In the genomic region with DNA sequence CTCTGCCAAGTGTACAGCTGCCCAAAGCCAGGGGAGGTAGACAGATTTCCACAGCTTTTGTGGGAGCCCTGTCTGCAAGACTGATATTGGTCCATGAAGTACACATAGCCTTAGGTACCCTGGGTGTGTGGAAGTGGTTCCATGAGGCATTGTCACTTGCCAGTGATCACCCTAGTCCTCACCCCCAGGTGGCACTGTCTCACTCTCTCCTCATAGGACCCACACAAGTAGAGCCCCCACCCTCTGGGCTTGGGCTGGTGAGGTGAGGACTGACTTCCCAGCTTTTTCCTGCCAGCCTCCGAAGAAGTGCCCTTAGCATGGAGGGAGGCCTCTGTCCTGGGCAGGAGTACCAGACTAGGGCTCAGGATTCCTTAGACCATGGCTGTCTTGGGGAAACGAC, we compare ENCODE assay signal across 7 mouse cellular contexts. TPM values are rescaled to one million over a fixed set of nuclear protein-coding genes. Genes with fewer than 3 reads are reported as not detected.
A peak's percentile ranks its signal among the peaks of the same experiment; 100 is the strongest.
DNase-seq lines count a peak whose midpoint lies in the region; ATAC-seq lines count a peak whose summit lies in the region.

No protein-coding gene starts in this region.

- no peak overlapping the region for H3K4me2 ChIP-seq in neural tube, embryonic 12.5 days (replicated peaks)
- H3K4me2 ChIP-seq in neural tube, embryonic 15.5 days, result no peak overlapping the region

- no peak overlapping the region for H3K27ac ChIP-seq in neural tube, embryonic 12.5 days
- H3K27ac ChIP-seq in neural tube, embryonic 15.5 days (replicated peaks), result no peak overlapping the region

- peaks cover 6% of the 10 kb centered on the region; the same call in 1 of the 2 replicates for H3K4me1 ChIP-seq in neural tube, embryonic 12.5 days
- H3K4me1 ChIP-seq in neural tube, embryonic 15.5 days, result peaks cover 9% of the 10 kb centered on the region

- H3K9me3 ChIP-seq in neural tube, embryonic 12.5 days, result no peaks in the 10 kb centered on the region
- no peaks in the 10 kb centered on the region for H3K9me3 ChIP-seq in neural tube, embryonic 15.5 days (replicated peaks)

- no peaks in the 10 kb centered on the region for H3K36me3 ChIP-seq in neural tube, embryonic 12.5 days
- H3K36me3 ChIP-seq in neural tube, embryonic 15.5 days, result no peaks in the 10 kb centered on the region

- 0 out of 2 replicates have a peak, but pooled peaks have one; percentile 48 for ATAC-seq in neural tube, embryonic 12.5 days (ENCODE audit: low FRiP score, low read depth)
- no peak for ATAC-seq in neural tube, embryonic 15.5 days (ENCODE audit: low FRiP score)
- peak; percentile 66 for ATAC-seq in granulocyte monocyte progenitor cell, adult 5-6 weeks (replicated peaks; ENCODE audit: poor library complexity, severe bottlenecking)
- peak; percentile 70 for ATAC-seq in megakaryocyte progenitor cell, adult 5-6 weeks (replicated peaks; ENCODE audit: poor library complexity)

- no peaks in the 10 kb centered on the region for H3K27me3 ChIP-seq in neural tube, embryonic 12.5 days (replicated peaks)
- no peaks in the 10 kb centered on the region for H3K27me3 ChIP-seq in neural tube, embryonic 15.5 days (replicated peaks)

- WGBS in neural tube, embryonic 12.5 days, result 77% methylated on average over 2 of the region's 2 CpGs
- 67% methylated on average over 2 of the region's 2 CpGs for WGBS in neural tube, embryonic 15.5 days

- no peak overlapping the region for H3K4me3 ChIP-seq in neural tube, embryonic 12.5 days
- no peak overlapping the region for H3K4me3 ChIP-seq in neural tube, embryonic 15.5 days (replicated peaks)

- peak; percentile 80 for DNase-seq in brain, adult 2 months (ENCODE audit: low read depth, low spot score)
- peak; percentile 77 for DNase-seq in kidney, postnatal 10 days
- DNase-seq in yolk sac, embryonic 10.5 days (ENCODE audit: low spot score), result no peak

- no peak overlapping the region for H3K9ac ChIP-seq in neural tube, embryonic 12.5 days
- H3K9ac ChIP-seq in neural tube, embryonic 15.5 days (replicated peaks), result no peak overlapping the region

RNA-seq across cellular contexts. Expression of a gene that starts 19.4 kb away (rescaled TPM):
- polyA plus RNA-seq in neural tube, embryonic 12.5 days (2016; fragmentation: Nextera tagmentation; extraction: Ambion mirVana), result 18.9 and 21.3 TPM in 2 replicates
- 13.9 and 16.4 TPM in 2 replicates for polyA plus RNA-seq in neural tube, embryonic 15.5 days (2015; fragmentation: Nextera tagmentation; extraction: Ambion mirVana)
- total RNA-seq in granulocyte monocyte progenitor cell, adult 5-6 weeks (2014; fragmentation: Nextera tagmentation), result 44.7 and 46.2 TPM in 2 replicates
- 13.0 and 14.0 TPM in 2 replicates for total RNA-seq in granulocyte monocyte progenitor cell, adult 5-6 weeks (2017)
- total RNA-seq in megakaryocyte progenitor cell, adult 5-6 weeks (2015), result 31.6 and 41.9 TPM in 2 replicates
- total RNA-seq in megakaryocyte progenitor cell, adult 5-6 weeks (2017), result 10.8 and 15.0 TPM in 2 replicates
